Mouse (Mus musculus) midbrain, embryonic 10.5 days (tissue): ENCODE measurements at regions not wholly inside any gene's neighbourhood (a gene's known extent, or its start where the extent isn't known, plus 50 kb on each side); places are given as distances from the start of the nearest gene placed in this dataset.

Experiments
- DNase-seq: peaks from one replicate; pipeline ENCODE4 v3.0.0-alpha.2; 2017; ENCODE audit warnings: low spot score
- H3K27ac ChIP-seq: fragments of 300-500 bp; sonication (generic); replicated peaks from 2 replicates; pipeline ENCODE4 v1.5.1; 2016; ENCODE audit warnings: mild to moderate bottlenecking
- H3K27me3 ChIP-seq: fragments of 300-500 bp; sonication (generic); 2 replicates; pipeline ENCODE4 v1.6.1; 2016; ENCODE audit warnings: low read depth, mild to moderate bottlenecking; ENCODE audit not compliant: poor library complexity, severe bottlenecking
- H3K36me3 ChIP-seq: fragments of 300-500 bp; sonication (generic); 2 replicates; pipeline ENCODE4 v1.6.1; 2016; ENCODE audit warnings: mild to moderate bottlenecking, moderate library complexity
- H3K4me1 ChIP-seq: fragments of 300-500 bp; sonication (generic); 2 replicates; pipeline ENCODE4 v1.6.1; 2016
- H3K4me3 ChIP-seq: fragments of 300-500 bp; sonication (generic); 2 replicates; pipeline ENCODE4 v1.5.1; 2016; ENCODE audit warnings: mild to moderate bottlenecking, moderate library complexity
- H3K9me3 ChIP-seq: fragments of 300-500 bp; sonication (generic); replicated peaks from 2 replicates; pipeline ENCODE4 v1.6.1; 2016; ENCODE audit warnings: mild to moderate bottlenecking
- WGBS: fragments of 180-500 bp; shearing (Covaris S2); methylation state at CpG from one replicate; pipeline ENCODE4 v1.1.7; 2016; 5-methylcytosine and 5-hydroxymethylcytosine counted together

- H3K4me1 ChIP-seq, result peaks cover 50% of the 10 kb centered on the region
- H3K27me3 ChIP-seq, result peaks cover 4% of the 10 kb centered on the region; the same call in 1 of the 2 replicates
- no peak for DNase-seq
- no peaks in the 10 kb centered on the region for H3K36me3 ChIP-seq
- 0 out of 2 replicates have a peak overlapping the region, but pooled peaks have one; percentile 34 for H3K4me3 ChIP-seq
- H3K9me3 ChIP-seq, result no peaks in the 10 kb centered on the region
- 13% methylated on average over 7 of the region's 7 CpGs for WGBS
- H3K27ac ChIP-seq, result peak overlapping the region; percentile 80
Observed at GRCm38 (mm10) chr16:15052389-15052923, 146.1 kb downstream of the Efcab1 start.

- H3K36me3 ChIP-seq, result no peaks in the 10 kb centered on the region
- peaks cover 4% of the 10 kb centered on the region; the same call in 1 of the 2 replicates for H3K27me3 ChIP-seq
- peaks cover 50% of the 10 kb centered on the region for H3K4me1 ChIP-seq
- no peaks in the 10 kb centered on the region for H3K9me3 ChIP-seq
- H3K27ac ChIP-seq, result peak overlapping the region; percentile 80
- DNase-seq, result peak; percentile 74
- 1% methylated on average over 16 of the region's 16 CpGs for WGBS
- peak overlapping the region; percentile 34 for H3K4me3 ChIP-seq
Observed at GRCm38 (mm10) chr16:15052924-15053793, 146.8 kb downstream of the Efcab1 start.

GRCm38 (mm10) chr16:15053840-15054239 lies 147.4 kb downstream of the Efcab1 start:
- WGBS, result under 1% methylated on average over 4 of the region's 4 CpGs
- H3K9me3 ChIP-seq, result no peaks in the 10 kb centered on the region
- no peaks in the 10 kb centered on the region for H3K36me3 ChIP-seq
- peak; percentile 33 for DNase-seq
- H3K4me1 ChIP-seq, result peaks cover 50% of the 10 kb centered on the region
- H3K4me3 ChIP-seq, result peak overlapping the region; percentile 34; the same call in 1 of the 2 replicates
- H3K27me3 ChIP-seq, result peaks cover 4% of the 10 kb centered on the region; the same call in 1 of the 2 replicates
- H3K27ac ChIP-seq, result peak overlapping the region; percentile 80

GRCm38 (mm10) chr16:15054306-15055001 lies 148.0 kb downstream of the Efcab1 start:
- H3K27me3 ChIP-seq, result peaks cover 4% of the 10 kb centered on the region; the same call in 1 of the 2 replicates
- H3K27ac ChIP-seq, result peak overlapping the region; percentile 80; the same call in 1 of the 2 replicates
- H3K9me3 ChIP-seq, result no peaks in the 10 kb centered on the region
- peaks cover 50% of the 10 kb centered on the region for H3K4me1 ChIP-seq
- WGBS, result 31% methylated on average over 5 of the region's 5 CpGs
- DNase-seq, result peak; percentile 20
- no peaks in the 10 kb centered on the region for H3K36me3 ChIP-seq
- H3K4me3 ChIP-seq, result no peak overlapping the region

GRCm38 (mm10) chr16:15055697-15056096 lies 149.3 kb downstream of the Efcab1 start:
- Histone ChIP-seq H3K36me3 (no peaks in the 10 kb centered on the region), H3K9me3 (no peaks in the 10 kb centered on the region), H3K27ac (no peak overlapping the region), H3K4me3 (no peak overlapping the region), H3K4me1 (peaks cover 50% of the 10 kb centered on the region), H3K27me3 (peaks cover 4% of the 10 kb centered on the region; the same call in 1 of the 2 replicates)
- DNase-seq, result no peak
- WGBS, result 56% methylated on average over 5 of the region's 5 CpGs

GRCm38 (mm10) chr16:15070485-15070960 lies 164.1 kb downstream of the Efcab1 start:
- WGBS, result 90% methylated on average over 7 of the region's 7 CpGs
- Histone ChIP-seq H3K36me3 (no peaks in the 10 kb centered on the region), H3K9me3 (no peaks in the 10 kb centered on the region), H3K4me3 (no peak overlapping the region), H3K27me3 (no peaks in the 10 kb centered on the region), H3K27ac (no peak overlapping the region), H3K4me1 (no peaks in the 10 kb centered on the region)
- no peak for DNase-seq

- Histone ChIP-seq H3K4me3 (no peak overlapping the region), H3K9me3 (no peaks in the 10 kb centered on the region), H3K4me1 (no peaks in the 10 kb centered on the region), H3K27me3 (no peaks in the 10 kb centered on the region), H3K27ac (no peak overlapping the region), H3K36me3 (no peaks in the 10 kb centered on the region)
- DNase-seq, result no peak
Observed at GRCm38 (mm10) chr16:15074407-15074806, 168.0 kb downstream of the Efcab1 start.

- Histone ChIP-seq H3K9me3 (no peaks in the 10 kb centered on the region), H3K27ac (no peak overlapping the region), H3K27me3 (peaks cover 32% of the 10 kb centered on the region), H3K36me3 (no peaks in the 10 kb centered on the region), H3K4me1 (peaks cover 20% of the 10 kb centered on the region), H3K4me3 (no peak overlapping the region)
- DNase-seq, result peak; percentile 16
- WGBS, result 38% methylated on average over 3 of the region's 3 CpGs
Observed at GRCm38 (mm10) chr16:15083692-15084091, 177.3 kb downstream of the Efcab1 start.

- peak; percentile 37 for DNase-seq
- H3K4me3 ChIP-seq, result peak overlapping the region; percentile 68
- WGBS, result 20% methylated on average over 10 of the region's 10 CpGs
- H3K4me1 ChIP-seq, result peaks cover 20% of the 10 kb centered on the region
- H3K27me3 ChIP-seq, result peaks cover 32% of the 10 kb centered on the region
- H3K9me3 ChIP-seq, result no peaks in the 10 kb centered on the region
- H3K27ac ChIP-seq, result peak overlapping the region; percentile 74
- H3K36me3 ChIP-seq, result no peaks in the 10 kb centered on the region
Observed at GRCm38 (mm10) chr16:15084147-15084752, 177.8 kb downstream of the Efcab1 start.

GRCm38 (mm10) chr16:15084753-15085728 lies 178.6 kb downstream of the Efcab1 start:
- Histone ChIP-seq H3K4me1 (peaks cover 20% of the 10 kb centered on the region), H3K36me3 (no peaks in the 10 kb centered on the region), H3K27me3 (peaks cover 32% of the 10 kb centered on the region), H3K4me3 (peak overlapping the region; percentile 68), H3K27ac (peak overlapping the region; percentile 74), H3K9me3 (no peaks in the 10 kb centered on the region)
- 2% methylated on average over 56 of the region's 56 CpGs for WGBS
- DNase-seq, result peak; percentile 61

GRCm38 (mm10) chr16:15086556-15086955 lies 180.2 kb downstream of the Efcab1 start:
- Histone ChIP-seq H3K9me3 (no peaks in the 10 kb centered on the region), H3K4me3 (no peak overlapping the region), H3K4me1 (peaks cover 20% of the 10 kb centered on the region), H3K36me3 (no peaks in the 10 kb centered on the region), H3K27ac (no peak overlapping the region), H3K27me3 (peaks cover 32% of the 10 kb centered on the region)
- 93% methylated on average over 4 of the region's 4 CpGs for WGBS
- DNase-seq, result no peak
